Mouse (Mus musculus): Measurements from ENCODE around the gene Sh3gl3.

- no peak for TF ChIP-seq CTCF (IDR thresholded peaks at IDR 0.05; ENCODE audit: low read depth, low read length)
- no peak for TF ChIP-seq POLR2A (IDR thresholded peaks at IDR 0.05; ENCODE audit: extremely low read depth, insufficient read depth, low read length)
These were observed 162.5 kb downstream of the Sh3gl3 start for GRCm38 (mm10) chr7:82336132-82336531.

All from liver, adult 2 months (tissue).